Mouse (Mus musculus): ENCODE measurements around the gene Znrd1. TPM values are rescaled to one million over a fixed set of nuclear protein-coding genes. Genes with fewer than 3 reads are reported as not detected.

The Znrd1 gene
- polyA plus RNA-seq, 1 experiment: 58.6 TPM

GRCm38 (mm10) chr17:36982253-36983155, 24.1 kb upstream of the Znrd1 start:
- H3K36me3 ChIP-seq (ENCODE audit: control insufficient read depth, insufficient read depth): no peaks in the 10 kb centered on the region
- no peak for TF ChIP-seq MYOG (IDR thresholded peaks at IDR 0.05; ENCODE audit: control insufficient read depth in 1 of 3, insufficient read depth in 1 of 3, insufficient read length in 2 of 3, low read depth in 2 of 3)
- TF ChIP-seq TCF3 (IDR thresholded peaks at IDR 0.05; ENCODE audit: insufficient read length, low read depth): no peak
- TF ChIP-seq E2F4 (IDR thresholded peaks at IDR 0.05; ENCODE audit: insufficient read depth): no peak
- TF ChIP-seq MYOD1 (IDR thresholded peaks at IDR 0.05; ENCODE audit: control insufficient read depth in 1 of 3, insufficient read length in 2 of 3, low read depth in 2 of 3): no peak
- TF ChIP-seq TCF12 (IDR thresholded peaks at IDR 0.05; ENCODE audit: insufficient read depth, poor library complexity, severe bottlenecking): no peak
- no peak for TF ChIP-seq POLR2AphosphoS2 (IDR thresholded peaks at IDR 0.05; ENCODE audit: insufficient read length, low read depth)
- no peak for TF ChIP-seq CEBPB (IDR thresholded peaks at IDR 0.05; ENCODE audit: insufficient read depth, poor library complexity, severe bottlenecking)
- H3K79me2 ChIP-seq (ENCODE audit: control insufficient read depth, insufficient read depth): no peaks in the 10 kb centered on the region
- peaks cover 30% of the 10 kb centered on the region for H3K27me3 ChIP-seq (ENCODE audit: control insufficient read depth, insufficient read depth, insufficient read length)
- H3ac ChIP-seq (ENCODE audit: control insufficient read depth, insufficient read length): no peak overlapping the region
- no peak overlapping the region for H3K4me2 ChIP-seq (ENCODE audit: low read depth)
- H3K4me3 ChIP-seq: no peak overlapping the region

- Histone ChIP-seq H3K4me3 (no peak overlapping the region), H3K27me3 (ENCODE audit: control insufficient read depth, insufficient read depth, insufficient read length) (peaks cover 25% of the 10 kb centered on the region), H3K36me3 (ENCODE audit: control insufficient read depth, insufficient read depth) (no peaks in the 10 kb centered on the region)
These were observed 23.5 kb upstream of the Znrd1 start for GRCm38 (mm10) chr17:36981845-36982244.

GRCm38 (mm10) chr17:36981221-36981813, 23.0 kb upstream of the Znrd1 start, which contains the start of gene 2410137M14Rik:
2410137M14Rik (minus strand) TSS chr17:36981237.
- Histone ChIP-seq H3K4me2 (ENCODE audit: low read depth) (peak within 1 kb of the TSS; percentile 3), H3K79me2 (ENCODE audit: control insufficient read depth, insufficient read depth) (no peaks in the 10 kb centered on the region), H3ac (ENCODE audit: control insufficient read depth, insufficient read length) (no peak within 1 kb of the TSS), H3K36me3 (ENCODE audit: control insufficient read depth, insufficient read depth) (no peaks in the 10 kb centered on the region), H3K4me3 (no peak within 1 kb of the TSS), H3K27me3 (ENCODE audit: control insufficient read depth, insufficient read depth, insufficient read length) (peaks cover 21% of the 10 kb centered on the region)
- TF ChIP-seq E2F4 (IDR thresholded peaks at IDR 0.05; ENCODE audit: insufficient read depth) (no peak), POLR2AphosphoS2 (IDR thresholded peaks at IDR 0.05; ENCODE audit: insufficient read length, low read depth) (no peak), MYOD1 (IDR thresholded peaks at IDR 0.05; ENCODE audit: control insufficient read depth in 1 of 3, insufficient read length in 2 of 3, low read depth in 2 of 3) (no peak), MYOG (IDR thresholded peaks at IDR 0.05; ENCODE audit: control insufficient read depth in 1 of 3, insufficient read depth in 1 of 3, insufficient read length in 2 of 3, low read depth in 2 of 3) (no peak), SRF (IDR thresholded peaks at IDR 0.05; ENCODE audit: control insufficient read depth, insufficient read length, low read depth) (no peak), POLR2A (IDR thresholded peaks at IDR 0.05; ENCODE audit: insufficient read length, low read depth) (no peak), USF1 (IDR thresholded peaks at IDR 0.05; ENCODE audit: low read depth) (no peak), TCF3 (IDR thresholded peaks at IDR 0.05; ENCODE audit: insufficient read length, low read depth) (no peak), REST (IDR thresholded peaks at IDR 0.05; ENCODE audit: insufficient read depth, insufficient read length) (no peak), MAX (IDR thresholded peaks at IDR 0.05; ENCODE audit: low read depth) (no peak), CEBPB (IDR thresholded peaks at IDR 0.05; ENCODE audit: insufficient read depth, poor library complexity, severe bottlenecking) (no peak)

More at GRCm38 (mm10) chr17:36981845-36982244, 23.5 kb upstream of the Znrd1 start:
- peak overlapping the region; percentile 3 for H3K4me2 ChIP-seq (ENCODE audit: low read depth)
- H3ac ChIP-seq (ENCODE audit: control insufficient read depth, insufficient read length): no peak overlapping the region
- no peaks in the 10 kb centered on the region for H3K79me2 ChIP-seq (ENCODE audit: control insufficient read depth, insufficient read depth)
- no peak for TF ChIP-seq CEBPB (IDR thresholded peaks at IDR 0.05; ENCODE audit: insufficient read depth, poor library complexity, severe bottlenecking)
- TF ChIP-seq REST (IDR thresholded peaks at IDR 0.05; ENCODE audit: insufficient read depth, insufficient read length): no peak
- TF ChIP-seq TCF12 (IDR thresholded peaks at IDR 0.05; ENCODE audit: insufficient read depth, poor library complexity, severe bottlenecking): no peak
- TF ChIP-seq POLR2AphosphoS2 (IDR thresholded peaks at IDR 0.05; ENCODE audit: insufficient read length, low read depth): no peak
- no peak for TF ChIP-seq USF1 (IDR thresholded peaks at IDR 0.05; ENCODE audit: low read depth)
- TF ChIP-seq E2F4 (IDR thresholded peaks at IDR 0.05; ENCODE audit: insufficient read depth): no peak
- no peak for TF ChIP-seq POLR2A (IDR thresholded peaks at IDR 0.05; ENCODE audit: insufficient read length, low read depth)
- TF ChIP-seq MAX (IDR thresholded peaks at IDR 0.05; ENCODE audit: low read depth): no peak

- no peaks in the 10 kb centered on the region for H3K79me2 ChIP-seq (ENCODE audit: control insufficient read depth, insufficient read depth)
- no peaks in the 10 kb centered on the region for H3K27me3 ChIP-seq (ENCODE audit: control insufficient read depth, insufficient read depth, insufficient read length)
- H3K4me2 ChIP-seq (ENCODE audit: low read depth): no peak overlapping the region
- no peak overlapping the region for H3ac ChIP-seq (ENCODE audit: control insufficient read depth, insufficient read length)
- no peaks in the 10 kb centered on the region for H3K36me3 ChIP-seq (ENCODE audit: control insufficient read depth, insufficient read depth)
- no peak overlapping the region for H3K4me3 ChIP-seq
- TF ChIP-seq E2F4 (IDR thresholded peaks at IDR 0.05; ENCODE audit: insufficient read depth) (no peak), POLR2AphosphoS2 (IDR thresholded peaks at IDR 0.05; ENCODE audit: insufficient read length, low read depth) (no peak), TCF12 (IDR thresholded peaks at IDR 0.05; ENCODE audit: insufficient read depth, poor library complexity, severe bottlenecking) (no peak), REST (IDR thresholded peaks at IDR 0.05; ENCODE audit: insufficient read depth, insufficient read length) (no peak), MAX (IDR thresholded peaks at IDR 0.05; ENCODE audit: low read depth) (no peak), MYOG (IDR thresholded peaks at IDR 0.05; ENCODE audit: control insufficient read depth in 1 of 3, insufficient read depth in 1 of 3, insufficient read length in 2 of 3, low read depth in 2 of 3) (no peak), TCF3 (IDR thresholded peaks at IDR 0.05; ENCODE audit: insufficient read length, low read depth) (no peak)
These were observed 15.0 kb upstream of the Znrd1 start for GRCm38 (mm10) chr17:36973271-36973787.
